Mouse (Mus musculus) colon, adult 2 months (tissue): ENCODE measurements around the gene Vmn1r49. TPM values are rescaled to one million over a fixed set of nuclear protein-coding genes. Genes with fewer than 3 reads are reported as not detected.

Source experiments
- polyA plus RNA-seq: library from polyadenylated mRNA; depleted of rRNA; stranded (reverse); fragments of >200 nt; gene quantifications from 2 replicates; pipeline ENCODE4 v1.2.3, GENCODE M21; 2012; rRNA removed

The Vmn1r49 gene
- polyA plus RNA-seq, result not detected in 2 replicates

DNA sequence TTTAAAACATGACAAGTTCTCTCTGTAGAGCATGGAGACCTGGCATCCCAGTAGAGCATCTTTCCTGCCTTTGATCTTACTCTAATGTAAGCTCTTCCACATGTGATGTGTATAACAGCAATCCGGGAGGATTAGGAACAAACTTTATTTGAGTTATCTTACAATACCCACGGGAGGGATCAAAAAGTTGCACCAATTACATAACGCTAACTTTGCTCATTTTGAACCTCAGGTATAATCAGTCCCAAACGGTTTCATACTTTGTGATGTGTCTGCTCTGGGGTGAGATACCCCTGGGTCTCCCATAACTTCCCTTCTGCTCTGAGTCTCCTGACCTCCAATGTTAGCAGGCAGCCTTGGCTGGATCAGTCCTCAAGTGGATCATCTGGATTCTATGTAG, at the start of gene Vmn1r49:
Vmn1r49 (minus strand) TSS at position 101 of the 400 bp plus-strand sequence.

DNA sequence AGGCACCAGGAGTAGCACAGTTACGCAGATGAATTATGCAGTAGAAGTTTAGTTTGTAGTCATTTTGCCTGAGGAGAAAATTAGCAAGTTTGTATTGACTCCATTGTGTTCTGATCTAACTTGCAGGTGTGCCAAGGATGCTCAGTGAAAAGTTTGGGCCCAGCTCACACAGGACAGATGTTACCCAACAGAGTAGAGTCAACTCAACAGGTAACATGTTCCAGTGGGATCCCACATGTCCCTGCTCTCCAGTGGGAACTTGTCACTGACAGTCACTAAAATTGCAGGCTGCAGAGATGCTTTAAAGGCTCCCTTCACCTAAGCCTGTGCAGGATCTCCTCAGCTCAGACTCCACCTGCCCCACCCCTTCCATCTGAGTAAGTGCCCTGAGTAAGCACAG, 44.0 kb upstream of the Vmn1r49 start, which contains the start of gene Vmn1r51:
Vmn1r51 (plus strand) TSS at position 301 of the 400 bp plus-strand sequence.

DNA sequence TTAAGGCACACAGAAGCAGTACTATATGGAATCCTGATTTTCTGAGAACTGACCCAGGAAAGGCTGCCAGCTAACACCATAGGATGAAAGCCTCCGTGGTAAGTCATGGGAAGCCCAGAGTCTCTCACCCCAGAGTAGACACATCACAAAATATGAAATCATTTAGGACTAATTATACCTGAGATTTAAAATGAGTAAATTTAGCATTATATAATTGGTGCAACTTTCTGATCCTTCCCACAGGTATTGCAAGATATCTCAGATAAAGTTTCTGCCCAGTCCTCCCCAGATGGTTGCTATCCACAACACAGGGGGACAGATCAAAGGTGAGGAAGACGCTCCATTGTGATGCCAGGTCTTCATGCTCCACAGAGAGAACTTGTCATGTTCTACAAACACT, 22.8 kb upstream of the Vmn1r49 start, which contains the start of gene Vmn1r50:
Vmn1r50 (plus strand) TSS at position 301 of the 400 bp plus-strand sequence.

DNA sequence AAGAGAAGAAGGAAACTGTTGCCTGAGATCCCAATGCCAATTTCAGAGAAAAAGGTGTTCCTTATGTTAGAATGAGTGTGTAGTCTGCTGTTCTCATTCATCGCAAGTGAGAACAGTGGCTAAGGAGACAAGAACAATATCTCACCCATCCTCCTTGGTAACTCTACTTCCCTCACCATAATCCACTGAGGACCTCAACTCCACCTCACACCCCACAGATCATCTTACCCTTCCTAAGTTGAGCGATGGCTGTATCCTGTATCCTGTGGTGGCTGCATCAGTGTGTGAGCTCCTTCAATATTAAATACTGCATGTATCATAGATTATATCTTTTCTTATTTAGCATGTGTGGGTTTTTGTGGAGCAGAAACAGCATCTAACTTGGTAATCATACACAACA, 41.6 kb downstream of the Vmn1r49 start, which contains the start of gene Vmn1r48:
Vmn1r48 (minus strand) TSS at position 101 of the 400 bp plus-strand sequence.

Other genes starting within 250 kb of the Vmn1r49 start
- not detected in 2 replicates for gene Vmn1r42, start 202.1 kb downstream of the Vmn1r49 start, polyA plus RNA-seq
- gene Vmn1r43, start 202.1 kb downstream of the Vmn1r49 start, polyA plus RNA-seq, result not detected in 2 replicates
- not detected in 2 replicates for gene Vmn1r44, start 194.8 kb downstream of the Vmn1r49 start, polyA plus RNA-seq
- not detected in 2 replicates for gene Vmn1r45, start 137.9 kb downstream of the Vmn1r49 start, polyA plus RNA-seq
- not detected in 2 replicates for gene Vmn1r46, start 109.2 kb downstream of the Vmn1r49 start, polyA plus RNA-seq
- not detected in 2 replicates for gene Vmn1r47, start 62.4 kb downstream of the Vmn1r49 start, polyA plus RNA-seq
- not detected in 2 replicates for gene Vmn1r48, start 41.7 kb downstream of the Vmn1r49 start, polyA plus RNA-seq
- not detected in 2 replicates for gene Vmn1r50, start 22.9 kb upstream of the Vmn1r49 start, polyA plus RNA-seq
- not detected in 2 replicates for gene Vmn1r51, start 44.1 kb upstream of the Vmn1r49 start, polyA plus RNA-seq
- gene Vmn1r52, start 96.3 kb upstream of the Vmn1r49 start, polyA plus RNA-seq, result not detected in 2 replicates
- not detected in 2 replicates for gene V1ra8, start 124.3 kb upstream of the Vmn1r49 start, polyA plus RNA-seq
- gene Vmn1r53, start 145.9 kb upstream of the Vmn1r49 start, polyA plus RNA-seq, result 0.10 TPM in 1 of 2 replicates, not detected in the other
- not detected in 2 replicates for gene Vmn1r54, start 167.8 kb upstream of the Vmn1r49 start, polyA plus RNA-seq
- gene BC048671, start 222.7 kb upstream of the Vmn1r49 start, polyA plus RNA-seq, result not detected in 2 replicates
- 0.57 and 1.4 TPM in 2 replicates for gene Chst13, start 246.7 kb upstream of the Vmn1r49 start, polyA plus RNA-seq